Mouse (Mus musculus) urinary bladder, postnatal 36 days (tissue): ENCODE measurements at regions not wholly inside any gene's neighbourhood (a gene's known extent, or its start where the extent isn't known, plus 50 kb on each side); places are given as distances from the start of the nearest gene placed in this dataset.

Experiments used
- DNase-seq, 2 experiments: peaks; one replicate each; pipeline ENCODE4 v3.0.0; 2022; ENCODE audit warnings: low spot score in 2 of 2, mixed read lengths in 1 of 2

- no peak for DNase-seq
Measured at GRCm38 (mm10) chr7:63313096-63313495, 100.7 kb upstream of the Chrna7 start.

DNA sequence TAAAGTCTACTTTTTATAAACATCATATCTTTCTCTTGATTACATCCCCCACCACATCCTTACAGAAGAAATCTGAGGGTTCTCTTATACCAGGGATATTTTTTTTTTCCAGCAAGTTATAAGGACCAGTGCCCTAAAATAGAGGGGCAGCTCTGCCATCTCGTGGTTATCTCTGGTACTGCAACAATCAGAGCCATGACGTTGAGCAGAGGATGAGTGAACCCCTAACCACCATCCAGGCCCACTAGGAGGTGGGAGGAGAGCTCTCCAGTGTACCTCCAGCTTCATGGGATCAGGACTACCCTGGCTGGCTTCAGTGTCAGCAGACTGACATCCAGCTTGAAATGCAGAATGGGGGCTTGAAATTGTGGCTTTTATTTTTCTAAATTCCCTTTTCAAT, 107.2 kb upstream of the Chrna7 start:
- DNase-seq: peak in 1 of 2 experiments; percentile 12

DNA sequence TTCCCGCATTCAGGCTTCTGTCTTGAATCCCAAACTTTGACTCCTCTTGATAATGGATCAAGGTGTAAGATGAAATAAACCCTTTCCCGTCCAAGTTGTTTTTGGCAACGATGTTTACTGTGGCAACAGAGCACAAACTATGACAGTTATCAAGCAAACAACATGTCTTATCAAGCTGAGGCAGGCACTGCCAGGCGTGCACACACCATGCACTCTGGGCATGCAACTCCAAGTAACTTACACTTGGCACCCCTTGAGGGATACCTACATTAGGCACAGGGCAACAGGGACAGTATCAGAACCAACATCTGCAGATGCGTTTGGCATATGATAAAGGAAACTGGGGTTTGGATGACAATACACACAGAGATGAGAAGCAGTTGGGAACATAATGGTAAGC, 108.8 kb upstream of the Chrna7 start:
- DNase-seq: no peak

- DNase-seq: no peak
Measured at GRCm38 (mm10) chr7:63321951-63322710, 109.8 kb upstream of the Chrna7 start.

DNA sequence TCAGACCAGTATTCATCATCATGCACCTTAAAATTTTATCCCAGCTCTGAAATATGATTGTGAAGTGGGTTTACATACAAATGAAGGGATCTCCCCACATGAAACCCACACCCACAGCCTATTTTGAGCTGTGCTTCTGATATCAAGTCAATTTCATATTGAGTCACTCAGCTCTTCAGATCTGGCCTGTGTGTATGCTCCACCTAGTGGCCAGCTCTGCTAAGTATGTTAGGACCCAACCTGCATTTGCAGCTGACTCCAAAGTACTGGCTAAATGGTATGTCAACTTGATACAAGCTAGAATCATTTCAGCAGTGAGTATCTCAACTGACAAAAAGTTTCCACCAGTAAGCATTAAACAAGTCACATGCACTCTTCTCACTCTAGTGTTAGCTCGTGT, 109.4 kb upstream of the Otud7a start:
- no peak for DNase-seq

GRCm38 (mm10) chr7:63336072-63336471, 108.5 kb upstream of the Otud7a start:
- DNase-seq: no peak

DNA sequence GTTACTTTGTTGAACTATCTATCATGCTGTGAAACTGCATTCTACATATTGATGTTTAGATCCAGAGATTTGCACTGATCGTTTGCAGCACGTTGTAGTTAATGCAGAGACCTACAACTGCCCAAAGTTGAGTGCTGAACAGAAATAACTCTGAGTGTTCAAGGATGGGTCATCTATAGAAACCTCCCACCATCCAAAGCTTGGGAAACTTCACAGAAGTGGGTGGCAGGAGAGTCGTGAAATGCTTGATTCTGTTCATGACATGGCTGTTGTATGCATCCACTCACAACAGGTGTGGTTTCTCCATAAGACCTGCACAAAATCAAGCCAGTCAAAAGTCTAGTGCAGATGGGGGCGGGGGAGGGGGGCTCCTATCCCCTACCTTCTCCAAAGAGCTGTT, 102.8 kb upstream of the Otud7a start:
- DNase-seq: no peak

DNA sequence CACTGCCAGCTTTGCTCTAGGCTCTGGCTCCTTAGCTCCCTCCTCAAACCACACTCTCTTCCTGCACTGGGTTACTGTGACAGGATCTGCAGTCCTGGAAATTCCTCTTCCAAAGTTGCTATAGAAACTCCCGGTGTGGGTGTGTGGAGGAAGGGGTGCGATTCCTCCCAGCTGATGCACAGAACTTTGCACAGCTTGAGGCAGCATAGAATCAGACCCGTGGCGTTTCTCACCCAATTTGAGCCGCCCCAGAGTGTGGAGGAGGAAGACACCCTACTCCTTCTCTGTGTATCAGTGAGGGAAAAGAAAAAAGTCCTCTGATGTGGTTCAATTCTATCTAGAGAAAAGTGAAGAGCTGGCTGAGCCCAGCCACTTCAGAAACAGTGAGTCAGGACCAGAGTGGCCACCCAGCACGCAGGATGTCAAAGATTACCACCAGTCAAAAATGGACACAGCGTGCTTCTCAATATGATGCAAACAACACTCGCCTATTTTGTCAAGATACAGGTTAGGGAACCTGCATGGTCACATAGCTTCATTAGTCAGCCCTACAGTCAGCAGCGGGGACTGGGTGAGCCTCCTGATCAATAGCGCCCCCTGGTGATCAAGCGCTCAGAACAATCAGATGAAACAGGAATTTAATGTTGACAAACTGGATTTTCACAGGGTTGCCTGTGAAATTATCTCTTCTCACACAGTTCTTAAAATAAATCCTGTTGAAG, 98.7 kb upstream of the Otud7a start:
- peak; percentile 19 to 44 for DNase-seq

GRCm38 (mm10) chr7:63346393-63346730, 98.2 kb upstream of the Otud7a start:
- no peak for DNase-seq
